Mouse (Mus musculus) liver, embryonic 12.5 days (tissue): ENCODE measurements at regions not wholly inside any gene's neighbourhood (a gene's known extent, or its start where the extent isn't known, plus 50 kb on each side); places are given as distances from the start of the nearest gene placed in this dataset.
A peak's percentile ranks its signal among the peaks of the same experiment; 100 is the strongest.

Experiments
- ATAC-seq: fragments of 200-750 bp; cut with Nextera tagmentation; 2 replicates; pipeline ENCODE4 v1.8.0; 2017; ENCODE audit warnings: moderate number of reproducible peaks, mild to moderate bottlenecking, moderate library complexity
- H3K27ac ChIP-seq: fragments of 300-500 bp; sonication (generic); 2 replicates; pipeline ENCODE4 v1.5.1; 2016; ENCODE audit warnings: mild to moderate bottlenecking
- H3K27me3 ChIP-seq: fragments of 300-500 bp; sonication (generic); replicated peaks from 2 replicates; pipeline ENCODE4 v1.6.1; 2016; ENCODE audit warnings: mild to moderate bottlenecking, moderate library complexity
- H3K36me3 ChIP-seq: fragments of 300-500 bp; sonication (generic); 2 replicates; pipeline ENCODE4 v1.6.1; 2016; ENCODE audit warnings: mild to moderate bottlenecking, moderate library complexity
- H3K4me1 ChIP-seq: fragments of 300-500 bp; sonication (generic); 2 replicates; pipeline ENCODE4 v1.6.1; 2016
- H3K4me2 ChIP-seq: fragments of 300-500 bp; sonication (generic); 2 replicates; pipeline ENCODE4 v1.6.1; 2016; ENCODE audit warnings: mild to moderate bottlenecking, moderate library complexity
- H3K4me3 ChIP-seq: fragments of 300-500 bp; sonication (generic); 2 replicates; pipeline ENCODE4 v1.5.1; 2016; ENCODE audit warnings: mild to moderate bottlenecking, moderate library complexity
- H3K9ac ChIP-seq: fragments of 300-500 bp; sonication (generic); 2 replicates; pipeline ENCODE4 v1.6.1; 2016; ENCODE audit warnings: mild to moderate bottlenecking, moderate library complexity
- H3K9me3 ChIP-seq: fragments of 300-500 bp; sonication (generic); replicated peaks from 2 replicates; pipeline ENCODE4 v1.6.1; 2016; ENCODE audit warnings: mild to moderate bottlenecking, moderate library complexity
- WGBS: fragments of 180-500 bp; shearing (Covaris S2); methylation state at CpG from one replicate; pipeline ENCODE4 v1.1.7; 2016; ENCODE audit not compliant: insufficient replicate concordance; 5-methylcytosine and 5-hydroxymethylcytosine counted together

DNA sequence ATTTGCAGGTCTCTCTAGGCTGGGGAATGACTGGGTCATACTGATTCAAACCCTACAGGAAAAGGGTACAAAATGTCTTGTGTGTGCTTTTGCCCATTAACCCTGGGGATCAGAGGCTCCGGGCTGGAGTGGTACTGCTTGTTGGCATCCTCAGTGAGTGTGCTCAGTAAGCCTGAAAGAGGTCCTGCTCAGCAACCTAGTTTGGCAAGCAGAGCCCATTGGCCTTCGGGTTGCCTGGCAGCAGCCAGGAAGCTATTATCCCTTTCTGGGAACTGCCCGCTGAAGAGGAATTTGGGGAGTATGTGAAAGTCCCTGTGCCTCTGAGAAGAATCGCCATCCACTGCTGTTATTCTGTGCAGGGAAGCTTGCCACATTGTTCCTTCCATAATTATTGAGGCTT, 117.1 kb downstream of the Amer3 start:
- no peaks in the 10 kb centered on the region for H3K9me3 ChIP-seq
- WGBS = 55% methylated on average over 4 of the region's 4 CpGs
- H3K4me1 ChIP-seq = peaks cover 6% of the 10 kb centered on the region; the same call in 1 of the 2 replicates
- no peak for ATAC-seq
- no peak overlapping the region for H3K27ac ChIP-seq
- H3K36me3 ChIP-seq = no peaks in the 10 kb centered on the region
- H3K27me3 ChIP-seq = no peaks in the 10 kb centered on the region
- H3K4me3 ChIP-seq = no peak overlapping the region
- H3K4me2 ChIP-seq = no peak overlapping the region
- H3K9ac ChIP-seq = no peak overlapping the region

DNA sequence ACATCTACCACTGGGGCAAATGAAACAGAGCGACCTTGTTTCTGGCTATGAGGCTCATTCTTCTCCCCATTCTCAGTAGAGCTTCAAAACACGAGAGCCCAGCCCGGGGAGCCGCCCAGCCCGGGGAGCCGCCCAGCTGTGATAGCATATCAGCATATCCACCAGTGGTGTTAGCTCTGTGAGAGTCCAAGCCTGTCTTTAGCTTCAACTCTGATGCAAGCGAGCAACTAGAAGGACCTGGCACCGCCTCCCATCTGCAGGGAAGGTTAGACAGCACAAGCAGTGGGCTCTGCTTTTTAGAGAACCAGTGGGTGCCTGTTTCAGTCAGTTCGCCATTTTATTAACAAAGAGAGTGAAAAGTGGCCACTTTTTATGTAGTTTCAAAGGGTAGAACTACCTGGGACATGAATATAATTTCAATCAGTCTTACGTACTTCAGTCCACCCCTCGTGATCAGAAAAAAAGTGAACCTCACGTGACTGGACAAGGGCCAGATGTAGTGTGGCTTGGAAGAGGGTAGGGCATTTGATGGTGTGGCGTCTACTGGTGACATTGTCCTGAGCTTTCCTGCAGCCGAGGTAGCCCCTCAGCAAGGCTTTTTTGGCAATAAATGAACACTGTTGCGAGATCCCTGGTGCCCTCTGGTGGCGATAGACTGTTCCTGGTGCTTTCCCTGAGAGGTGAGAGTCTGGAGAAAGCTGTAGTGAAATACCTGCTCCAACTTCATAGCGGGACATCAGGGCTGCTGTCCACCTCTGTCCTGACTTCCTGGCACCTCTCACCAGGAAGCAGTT, 121.0 kb downstream of the Amer3 start:
- no peaks in the 10 kb centered on the region for H3K27me3 ChIP-seq
- no peak overlapping the region for H3K27ac ChIP-seq
- ATAC-seq = 0 out of 2 replicates have a peak, but pooled peaks have one; percentile 24
- peaks cover 6% of the 10 kb centered on the region; the same call in 1 of the 2 replicates for H3K4me1 ChIP-seq
- H3K9ac ChIP-seq = no peak overlapping the region
- H3K36me3 ChIP-seq = no peaks in the 10 kb centered on the region
- WGBS = 33% methylated on average over 17 of the region's 17 CpGs
- H3K9me3 ChIP-seq = no peaks in the 10 kb centered on the region
- no peak overlapping the region for H3K4me2 ChIP-seq
- H3K4me3 ChIP-seq = no peak overlapping the region

DNA sequence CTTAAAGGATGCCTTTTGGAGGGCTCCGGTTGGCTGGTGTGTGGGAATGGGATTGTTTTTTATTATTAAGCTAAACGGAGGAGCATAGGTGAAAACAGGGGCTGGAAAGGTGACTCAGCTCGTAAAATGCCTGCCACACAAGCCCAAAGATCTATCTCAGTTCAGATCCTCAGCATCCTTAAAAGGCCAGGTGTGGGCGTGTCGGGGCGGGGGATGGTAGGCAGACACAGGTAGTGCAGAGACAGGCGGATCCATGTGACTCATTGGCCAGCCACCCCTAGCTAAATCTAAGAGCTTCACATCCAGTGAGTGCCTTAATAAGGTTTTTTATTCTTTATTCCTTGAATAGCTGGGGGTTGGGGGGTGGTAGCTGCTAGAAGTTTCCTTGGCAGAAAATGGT, 122.0 kb downstream of the Amer3 start:
- no peak overlapping the region for H3K4me2 ChIP-seq
- H3K36me3 ChIP-seq = no peaks in the 10 kb centered on the region
- ATAC-seq = no peak
- no peak overlapping the region for H3K4me3 ChIP-seq
- H3K27me3 ChIP-seq = no peaks in the 10 kb centered on the region
- H3K9ac ChIP-seq = no peak overlapping the region
- H3K4me1 ChIP-seq = peaks cover 6% of the 10 kb centered on the region; the same call in 1 of the 2 replicates
- no peaks in the 10 kb centered on the region for H3K9me3 ChIP-seq
- WGBS = 66% methylated on average over 7 of the region's 7 CpGs
- no peak overlapping the region for H3K27ac ChIP-seq

DNA sequence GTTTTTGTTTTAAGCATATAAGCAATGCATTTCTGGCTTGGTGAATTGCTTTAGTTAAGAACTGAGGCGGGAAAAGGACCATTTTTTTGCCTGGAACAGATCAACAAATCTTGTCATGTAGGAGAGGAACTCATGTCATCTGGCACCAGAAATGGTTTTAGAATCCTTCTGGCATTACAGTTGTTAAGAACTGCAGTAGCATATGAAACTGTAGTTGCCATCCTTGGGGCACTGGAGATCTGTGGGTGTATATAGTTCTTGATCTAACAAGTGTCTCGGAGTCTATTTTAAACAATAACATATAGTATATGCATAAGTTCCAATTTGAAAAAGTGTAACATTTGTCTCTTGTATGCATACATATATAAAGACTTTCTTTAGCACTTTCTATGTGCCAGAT, 129.6 kb downstream of the Amer3 start:
- ATAC-seq = no peak

DNA sequence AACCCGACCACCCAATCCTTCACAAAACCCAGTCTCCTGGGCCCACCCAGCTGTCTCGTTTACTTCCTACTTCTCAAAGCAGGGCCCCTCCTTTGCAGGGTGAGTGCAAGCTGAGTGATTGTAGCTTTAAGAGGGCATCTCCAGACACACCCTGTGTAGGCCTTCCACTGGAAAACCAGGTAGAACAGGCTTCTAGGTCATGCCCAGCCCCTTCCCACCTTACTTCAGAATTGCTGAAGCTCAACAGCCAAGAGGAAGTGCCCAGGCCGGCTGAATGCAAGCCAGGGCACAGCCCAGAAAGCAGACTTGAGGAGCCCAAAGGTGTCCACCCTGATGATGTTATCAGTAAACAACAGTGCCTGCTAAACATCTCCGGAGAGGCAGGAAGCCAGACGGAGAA, 120.2 kb downstream of the Fam168b start:
- Histone ChIP-seq H3K27me3 (no peaks in the 10 kb centered on the region), H3K9ac (no peak overlapping the region), H3K4me2 (no peak overlapping the region), H3K27ac (no peak overlapping the region), H3K9me3 (no peaks in the 10 kb centered on the region), H3K4me1 (no peaks in the 10 kb centered on the region), H3K4me3 (no peak overlapping the region), H3K36me3 (no peaks in the 10 kb centered on the region)
- ATAC-seq = no peak
- 35% methylated on average over 5 of the region's 5 CpGs for WGBS

More for the DNA sequence above, 129.6 kb downstream of the Amer3 start:
- no peaks in the 10 kb centered on the region for H3K36me3 ChIP-seq
- no peaks in the 10 kb centered on the region for H3K4me1 ChIP-seq
- no peaks in the 10 kb centered on the region for H3K27me3 ChIP-seq
- H3K9ac ChIP-seq = no peak overlapping the region
- no peak overlapping the region for H3K4me3 ChIP-seq
- H3K9me3 ChIP-seq = no peaks in the 10 kb centered on the region
- WGBS = 55% methylated on average over 2 of the region's 2 CpGs
- H3K27ac ChIP-seq = no peak overlapping the region
- H3K4me2 ChIP-seq = no peak overlapping the region

DNA sequence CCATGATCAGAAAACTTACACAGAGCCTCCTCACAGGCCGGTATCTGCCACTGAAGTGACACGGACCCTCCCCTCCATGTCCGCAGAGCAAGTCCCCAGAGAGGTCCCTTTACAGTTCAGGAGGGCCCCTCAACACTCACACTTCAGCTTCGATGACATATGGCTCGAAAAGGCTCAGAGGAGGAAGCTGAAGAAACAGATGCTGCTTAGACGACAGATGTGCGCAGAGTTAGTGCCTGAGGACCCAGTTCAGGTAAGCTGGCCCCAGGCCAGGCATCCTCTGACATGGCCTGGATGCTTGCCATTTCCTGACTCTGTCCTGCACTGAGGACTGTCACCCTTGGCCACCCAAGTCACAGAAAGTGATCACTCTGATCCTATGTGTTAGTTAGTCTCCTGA, 110.7 kb downstream of the Fam168b start:
- no peak for ATAC-seq
- Histone ChIP-seq H3K36me3 (no peaks in the 10 kb centered on the region), H3K4me2 (no peak overlapping the region), H3K9ac (no peak overlapping the region), H3K9me3 (no peaks in the 10 kb centered on the region), H3K4me1 (no peaks in the 10 kb centered on the region), H3K27me3 (no peaks in the 10 kb centered on the region), H3K27ac (no peak overlapping the region), H3K4me3 (no peak overlapping the region)
- WGBS = 59% methylated on average over 7 of the region's 7 CpGs

DNA sequence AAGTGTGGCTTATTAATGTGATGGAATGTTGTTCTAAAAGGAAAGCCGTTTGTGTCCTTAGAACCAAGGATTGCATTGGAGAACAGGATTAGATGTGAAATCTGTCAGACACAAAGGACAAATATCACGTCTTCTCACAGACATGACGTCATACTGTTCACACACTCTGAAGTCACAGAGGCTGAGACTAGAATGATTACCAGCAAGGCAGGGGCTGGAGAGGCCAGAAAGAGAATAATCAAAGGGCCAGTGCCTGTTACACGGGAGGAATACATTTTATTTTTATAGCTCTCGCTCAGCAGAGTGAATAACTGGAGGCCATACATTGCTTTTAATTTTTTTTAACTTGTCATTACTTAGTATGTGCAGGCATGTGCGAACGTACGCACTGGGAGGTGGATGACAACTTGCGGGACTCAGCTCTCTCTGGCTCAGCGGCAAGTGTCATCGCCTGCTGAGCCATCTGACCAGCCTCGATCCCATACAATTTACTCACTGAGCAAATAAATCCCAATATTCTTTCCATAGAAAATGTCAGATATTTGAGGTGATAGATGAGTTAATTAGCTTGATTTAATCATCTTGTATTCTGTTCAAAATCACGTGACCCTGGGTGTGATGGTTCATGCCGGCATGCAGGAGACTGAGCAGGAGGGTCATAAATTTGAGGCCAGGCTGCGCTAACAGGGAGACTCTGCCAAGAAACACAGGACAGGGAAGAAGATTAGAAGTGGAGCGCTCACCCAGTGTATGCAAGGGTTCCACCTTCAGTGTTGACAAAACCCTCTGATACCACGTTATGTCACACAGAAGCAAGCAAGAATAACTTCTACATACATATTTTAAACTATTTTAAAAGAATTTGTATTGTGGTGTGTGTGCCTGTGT, 109.6 kb downstream of the Fam168b start:
- Histone ChIP-seq H3K27me3 (no peaks in the 10 kb centered on the region), H3K36me3 (no peaks in the 10 kb centered on the region), H3K4me1 (no peaks in the 10 kb centered on the region), H3K27ac (no peak overlapping the region), H3K4me2 (no peak overlapping the region), H3K9ac (no peak overlapping the region), H3K4me3 (no peak overlapping the region), H3K9me3 (no peaks in the 10 kb centered on the region)
- ATAC-seq = no peak
- 71% methylated on average over 17 of the region's 17 CpGs for WGBS

DNA sequence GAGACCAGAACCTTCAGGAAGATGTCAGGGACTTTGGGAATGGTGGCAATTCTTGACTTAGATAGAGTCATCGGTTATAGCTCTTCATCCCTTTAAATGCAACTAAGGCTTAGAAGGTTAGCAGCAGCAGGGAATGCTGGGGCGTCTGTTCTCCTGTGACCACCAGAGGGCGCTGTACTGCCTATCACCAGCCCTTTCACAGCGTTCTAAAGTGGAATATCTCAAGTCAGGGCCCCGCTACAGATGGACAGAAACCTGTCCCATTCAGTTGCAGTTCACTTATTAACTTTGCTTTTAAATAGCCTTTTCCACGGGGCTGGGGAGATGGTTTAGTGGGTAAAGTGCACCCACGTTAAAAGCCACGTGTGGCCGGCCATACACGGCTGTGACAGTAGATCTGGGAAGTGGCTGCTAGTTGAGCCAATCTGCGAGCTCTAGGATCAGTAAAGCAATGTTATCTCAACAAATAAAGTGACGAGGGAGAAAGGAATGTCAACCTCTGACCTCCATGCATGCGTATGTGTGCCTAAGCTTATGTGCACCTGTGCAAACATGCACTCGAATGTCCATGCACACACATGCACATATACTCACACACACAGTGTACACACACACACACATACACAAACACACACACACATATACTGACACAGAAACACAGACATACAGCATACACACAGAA, 104.3 kb downstream of the Fam168b start:
- Histone ChIP-seq H3K4me3 (no peak overlapping the region), H3K36me3 (no peaks in the 10 kb centered on the region), H3K27ac (no peak overlapping the region), H3K9me3 (no peaks in the 10 kb centered on the region), H3K9ac (no peak overlapping the region), H3K27me3 (no peaks in the 10 kb centered on the region), H3K4me1 (no peaks in the 10 kb centered on the region), H3K4me2 (no peak overlapping the region)
- no peak for ATAC-seq
- 41% methylated on average over 14 of the region's 14 CpGs for WGBS

DNA sequence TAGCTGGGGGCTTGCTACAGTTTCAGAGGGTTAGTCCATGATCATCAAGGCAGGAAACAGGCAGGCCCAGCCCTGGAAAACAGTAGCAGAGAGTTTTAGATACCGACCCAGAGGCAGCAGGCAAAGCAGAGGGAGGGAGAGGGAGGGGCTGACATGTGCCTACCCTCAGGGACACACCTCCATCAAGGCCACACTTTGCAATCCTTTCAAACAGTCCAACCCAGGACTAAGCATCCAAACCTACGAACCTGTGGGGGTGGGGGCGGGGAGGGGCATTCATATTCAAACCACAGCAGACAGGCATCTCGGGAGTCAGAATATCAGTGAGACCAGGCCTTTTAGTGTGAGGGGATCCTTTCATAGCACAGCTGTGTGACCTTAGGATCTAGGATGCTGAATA, 103.2 kb downstream of the Fam168b start:
- no peak overlapping the region for H3K4me3 ChIP-seq
- H3K9ac ChIP-seq = no peak overlapping the region
- WGBS = 57% methylated on average over 4 of the region's 4 CpGs
- H3K4me2 ChIP-seq = no peak overlapping the region
- H3K36me3 ChIP-seq = no peaks in the 10 kb centered on the region
- no peaks in the 10 kb centered on the region for H3K4me1 ChIP-seq
- H3K9me3 ChIP-seq = no peaks in the 10 kb centered on the region
- H3K27ac ChIP-seq = no peak overlapping the region
- H3K27me3 ChIP-seq = no peaks in the 10 kb centered on the region
- no peak for ATAC-seq

DNA sequence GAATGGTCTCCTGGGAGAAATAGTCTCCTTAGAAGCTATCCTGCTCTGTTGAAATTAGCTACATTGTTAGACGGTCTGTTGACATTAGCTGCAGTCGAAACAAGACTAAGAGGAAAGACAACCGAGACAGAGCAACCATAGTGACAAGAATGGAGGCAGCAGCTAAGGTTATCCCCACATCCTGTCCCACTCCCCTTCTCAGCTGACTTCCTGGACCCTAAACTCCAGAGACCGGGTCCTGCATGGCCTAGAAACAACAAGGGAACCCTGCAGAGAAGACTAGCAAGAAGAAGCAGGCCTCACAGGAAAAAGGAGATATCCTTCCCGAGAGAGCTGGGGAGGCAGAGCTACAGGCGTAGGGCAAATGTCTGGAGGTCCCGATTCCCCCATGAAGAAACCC, 102.0 kb downstream of the Fam168b start:
- H3K27me3 ChIP-seq = no peaks in the 10 kb centered on the region
- ATAC-seq = no peak

DNA sequence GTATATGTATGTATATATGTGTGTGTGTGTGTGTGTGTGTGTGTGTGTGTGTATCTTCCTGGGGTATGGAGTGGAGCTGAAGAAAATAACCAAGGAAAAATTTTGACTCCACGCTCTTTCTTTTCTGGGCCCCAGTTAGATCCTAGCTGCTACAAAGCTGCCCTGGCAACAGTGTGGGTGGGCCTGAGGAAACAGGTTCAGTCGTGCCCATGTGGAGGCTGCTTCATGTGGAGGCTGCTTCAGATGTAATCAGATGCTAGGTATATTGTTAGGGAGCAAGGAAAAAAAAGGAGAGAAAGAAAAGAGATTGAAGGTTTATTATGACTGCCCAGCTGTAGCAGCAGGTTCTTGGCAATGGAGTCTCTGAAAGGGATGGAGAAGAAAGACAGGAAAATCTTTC, 100.6 kb downstream of the Fam168b start:
- WGBS = 55% methylated on average over 2 of the region's 2 CpGs

More for the DNA sequence above, 102.0 kb downstream of the Fam168b start:
- Histone ChIP-seq H3K9ac (no peak overlapping the region), H3K4me1 (no peaks in the 10 kb centered on the region), H3K4me3 (no peak overlapping the region), H3K36me3 (no peaks in the 10 kb centered on the region), H3K9me3 (no peaks in the 10 kb centered on the region), H3K4me2 (no peak overlapping the region), H3K27ac (no peak overlapping the region)
- 47% methylated on average over 7 of the region's 7 CpGs for WGBS

DNA sequence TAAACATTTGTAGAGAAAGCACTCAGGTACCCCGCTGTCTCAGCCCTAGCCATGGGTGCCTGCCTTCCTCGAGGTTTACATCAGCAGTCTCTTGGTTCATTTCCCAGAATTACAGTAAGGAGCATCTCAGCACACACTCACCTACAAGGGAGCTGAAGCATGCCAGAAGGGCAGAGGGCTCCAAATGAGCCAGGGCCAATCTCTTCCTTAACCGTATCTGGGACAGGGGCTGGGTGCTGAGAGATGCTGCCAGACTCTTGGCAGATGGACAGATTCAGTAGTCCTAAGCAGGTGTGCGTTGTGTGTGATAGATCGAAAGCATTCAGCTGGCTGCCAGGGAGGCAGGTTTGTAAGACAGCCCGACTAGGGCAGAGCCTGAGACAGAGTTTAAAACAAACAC, 97.0 kb downstream of the Fam168b start:
- no peak for ATAC-seq

More for the DNA sequence above, 100.6 kb downstream of the Fam168b start:
- Histone ChIP-seq H3K27ac (no peak overlapping the region), H3K4me1 (no peaks in the 10 kb centered on the region), H3K9me3 (no peaks in the 10 kb centered on the region), H3K4me3 (no peak overlapping the region), H3K4me2 (no peak overlapping the region), H3K9ac (no peak overlapping the region), H3K27me3 (no peaks in the 10 kb centered on the region), H3K36me3 (no peaks in the 10 kb centered on the region)
- no peak for ATAC-seq

More for the DNA sequence above, 97.0 kb downstream of the Fam168b start:
- H3K27ac ChIP-seq = no peak overlapping the region
- no peaks in the 10 kb centered on the region for H3K36me3 ChIP-seq
- H3K9me3 ChIP-seq = no peaks in the 10 kb centered on the region
- no peak overlapping the region for H3K4me2 ChIP-seq
- H3K9ac ChIP-seq = no peak overlapping the region
- no peak overlapping the region for H3K4me3 ChIP-seq
- peaks cover 31% of the 10 kb centered on the region for H3K27me3 ChIP-seq
- WGBS = 61% methylated on average over 6 of the region's 6 CpGs
- no peaks in the 10 kb centered on the region for H3K4me1 ChIP-seq
